Mouse (Mus musculus): ENCODE measurements around the gene Brca1. TPM values are rescaled to one million over a fixed set of nuclear protein-coding genes. Genes with fewer than 3 reads are reported as not detected.

The Brca1 gene
- polyA plus RNA-seq, 1 experiment from 2014 or later, result 23.7 TPM

DNA sequence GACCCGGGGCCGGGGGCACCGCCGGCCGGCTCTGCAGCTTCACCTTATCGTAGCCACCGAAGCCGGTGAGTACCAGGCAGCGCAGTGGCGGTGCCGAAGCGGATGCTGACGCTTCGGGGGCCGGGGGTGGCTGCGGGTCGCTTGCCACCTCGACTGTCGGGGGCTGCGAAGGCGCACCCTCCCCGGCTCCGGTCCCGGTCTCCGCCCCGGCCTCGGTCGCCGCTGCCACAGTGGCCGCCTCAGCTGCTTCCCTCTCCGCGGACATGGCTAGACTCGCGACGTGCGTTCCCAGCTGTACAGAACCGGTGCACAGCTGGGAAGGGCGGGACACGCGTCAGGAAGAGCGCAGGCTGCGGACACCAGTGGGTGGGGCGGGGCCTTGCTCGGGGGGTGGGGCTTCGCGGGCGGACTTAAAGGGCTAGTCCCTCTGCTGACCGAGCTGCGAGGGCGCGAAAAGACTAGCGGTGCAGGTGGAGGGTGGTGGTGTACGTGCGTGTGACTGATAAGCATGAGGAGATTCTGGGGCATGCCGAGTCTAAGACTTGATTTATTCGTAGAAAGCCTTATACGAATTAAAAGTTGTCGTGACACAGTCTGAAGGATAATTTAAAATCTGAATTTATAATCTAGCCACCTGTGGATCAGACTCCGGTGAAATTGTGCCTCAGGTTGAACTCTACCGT, 85.7 kb downstream of the Brca1 start, which contains the start of gene Vat1:
Gene Vat1, minus strand, starts transcription at position 362 of the 683 bp plus-strand sequence.
- H3K36me3 ChIP-seq (replicated peaks), result peaks cover 16% of the 10 kb centered on the region
- peak within 1 kb of the TSS; percentile 83 for H3K4me3 ChIP-seq
- peaks cover 36% of the 10 kb centered on the region for H3K27me3 ChIP-seq (replicated peaks; ENCODE audit: low read depth, poor library complexity, severe bottlenecking)
- DNase-seq (ENCODE audit: low spot score), result peak; percentile 80
- H3K27ac ChIP-seq (replicated peaks), result peak within 1 kb of the TSS; percentile 78
- H3K9me3 ChIP-seq, result no peaks in the 10 kb centered on the region
- WGBS, result 2% methylated on average over 60 of the region's 60 CpGs
- peaks cover 83% of the 10 kb centered on the region for H3K4me1 ChIP-seq

DNA sequence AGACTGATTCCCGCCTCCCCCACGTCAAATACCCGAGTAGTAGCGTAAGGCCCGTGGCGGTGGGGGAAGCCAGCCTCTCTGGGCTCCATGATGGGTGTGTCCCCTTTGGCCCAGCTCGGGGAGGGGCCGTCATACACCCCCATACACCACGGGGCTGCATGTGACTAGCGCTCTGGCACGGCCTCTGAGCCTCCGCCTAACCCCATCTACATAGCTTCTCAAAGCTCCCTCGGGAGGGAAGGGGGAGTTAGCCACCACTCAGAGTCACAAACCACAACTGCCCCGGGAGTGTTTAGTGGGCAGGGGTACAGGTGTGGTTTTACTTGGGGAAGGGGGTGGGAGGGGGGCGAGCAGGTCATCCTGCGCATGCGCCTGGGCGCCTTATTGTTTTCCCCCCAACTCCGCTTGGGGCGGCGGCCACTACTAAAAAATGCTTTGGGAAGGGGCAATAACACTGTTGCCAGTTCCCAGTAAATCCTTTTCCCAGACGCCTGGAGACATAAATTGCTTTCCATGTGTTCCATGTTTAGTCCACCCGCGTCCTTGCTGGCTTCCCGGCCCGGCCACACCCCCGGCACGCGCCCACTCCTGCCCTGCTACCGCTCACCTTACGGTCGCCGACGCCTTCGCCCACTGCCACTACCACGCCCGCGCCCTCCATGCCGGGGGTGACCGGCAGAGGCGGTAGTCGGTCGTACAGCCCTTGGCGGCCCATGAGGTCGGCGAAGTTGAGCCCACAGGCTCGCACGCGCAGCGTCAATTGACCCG, 86.5 kb downstream of the Brca1 start:
- peaks cover 79% of the 10 kb centered on the region for H3K4me1 ChIP-seq
- peak overlapping the region; percentile 83 for H3K4me3 ChIP-seq
- under 1% methylated on average over 51 of the region's 51 CpGs for WGBS
- peaks cover 17% of the 10 kb centered on the region for H3K36me3 ChIP-seq (replicated peaks)
- no peaks in the 10 kb centered on the region for H3K9me3 ChIP-seq
- H3K27me3 ChIP-seq (replicated peaks; ENCODE audit: low read depth, poor library complexity, severe bottlenecking), result peaks cover 29% of the 10 kb centered on the region
- H3K27ac ChIP-seq (replicated peaks), result peak overlapping the region; percentile 78
- peak; percentile 72 for DNase-seq (ENCODE audit: low spot score)

DNA sequence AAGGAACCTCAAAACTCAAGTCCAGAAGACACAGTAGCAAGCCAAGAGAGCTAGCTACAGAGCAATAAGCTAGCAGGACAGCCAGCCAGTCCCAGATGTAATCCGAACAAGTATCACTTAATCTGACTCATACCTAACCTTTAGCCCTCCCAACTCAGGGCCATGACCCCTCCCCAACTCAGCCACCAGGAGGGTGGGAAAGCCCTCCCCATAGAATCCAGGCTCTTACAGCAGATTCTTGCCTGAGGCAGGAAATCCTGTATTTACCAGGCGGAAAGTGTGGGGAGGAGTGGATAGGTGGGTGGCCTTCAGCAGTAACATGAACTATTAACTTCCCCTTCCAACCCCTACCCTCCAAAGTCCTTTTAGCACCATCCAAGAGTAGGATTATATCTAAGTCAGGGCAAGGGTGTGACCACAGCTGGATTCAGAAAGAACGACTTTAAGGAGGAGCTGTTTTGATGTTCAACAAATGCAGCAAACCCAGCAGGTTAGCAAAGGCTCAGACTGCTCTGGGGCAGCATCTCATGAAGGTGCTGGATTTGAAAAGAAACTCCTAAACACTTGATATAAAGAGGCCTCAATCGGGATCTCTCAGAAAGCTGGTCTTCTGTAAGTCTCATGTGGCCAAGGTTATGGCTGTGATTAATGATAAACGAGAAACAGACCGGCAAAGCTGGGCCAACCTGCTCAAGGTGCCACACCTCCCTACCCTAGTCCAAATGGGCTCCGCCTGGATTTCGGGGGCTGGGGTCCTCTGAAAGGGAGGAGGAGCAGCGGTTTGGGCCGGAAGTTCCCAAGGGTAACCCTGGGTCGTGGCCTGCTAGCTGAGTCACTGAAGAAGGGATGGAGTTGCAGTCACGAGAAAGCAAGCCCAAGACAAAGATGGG, 87.3 kb downstream of the Brca1 start, which contains the start of gene Rnd2:
Gene Rnd2, plus strand, starts transcription at position 789 of the 890 bp plus-strand sequence.
- H3K36me3 ChIP-seq (replicated peaks), result peaks cover 25% of the 10 kb centered on the region
- DNase-seq (ENCODE audit: low spot score), result peak; percentile 45

DNA sequence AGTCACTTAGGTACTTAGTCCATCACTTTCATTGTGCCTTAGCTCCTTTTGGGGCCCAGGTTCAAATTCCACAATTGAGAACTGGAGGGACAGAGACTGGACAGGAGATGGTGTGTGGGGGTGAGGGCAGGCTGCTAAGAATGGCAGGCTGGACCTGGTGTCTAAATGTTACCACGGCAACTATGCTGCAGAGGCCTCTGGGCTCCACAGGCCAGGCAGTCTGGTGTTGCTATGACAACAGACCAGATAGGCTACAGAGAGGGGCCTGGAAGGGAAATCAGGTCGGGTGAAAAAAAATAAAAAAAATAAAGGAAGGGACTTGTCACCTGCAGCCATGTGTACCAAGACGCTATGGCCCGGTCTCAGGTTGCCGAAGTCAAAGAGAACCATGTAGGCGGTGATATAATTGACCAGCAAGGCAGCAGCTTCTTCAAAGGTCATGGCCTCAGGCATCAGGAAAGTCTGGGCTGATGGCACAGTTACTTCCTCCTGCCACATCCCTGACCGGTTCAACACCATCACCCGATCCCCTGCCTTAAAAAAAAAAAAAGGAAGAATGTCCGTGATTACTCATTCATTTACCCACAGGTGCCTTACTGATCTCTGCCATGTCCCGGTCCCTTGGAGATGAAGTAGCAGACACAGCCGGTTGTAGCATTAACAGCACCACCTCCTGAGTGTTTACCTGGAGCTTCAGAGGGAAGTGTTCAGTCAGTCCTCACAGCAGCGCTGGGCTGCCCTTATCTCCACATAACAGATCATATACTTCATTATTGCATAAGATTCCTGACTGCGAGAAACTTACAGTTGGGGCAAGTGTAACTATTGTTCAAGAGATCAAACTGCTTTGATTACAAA, 88.9 kb downstream of the Brca1 start:
- Histone ChIP-seq H3K9me3 (no peaks in the 10 kb centered on the region), H3K27ac (replicated peaks) (peak overlapping the region; percentile 60), H3K4me1 (peaks cover 82% of the 10 kb centered on the region), H3K4me3 (peak overlapping the region; percentile 19; the same call in 1 of the 2 replicates), H3K27me3 (replicated peaks; ENCODE audit: low read depth, poor library complexity, severe bottlenecking) (peaks cover 11% of the 10 kb centered on the region), H3K36me3 (replicated peaks) (peaks cover 33% of the 10 kb centered on the region)
- peak; percentile 53 for DNase-seq (ENCODE audit: low spot score)
- WGBS, result 33% methylated on average over 13 of the region's 13 CpGs

More for the DNA sequence above, 87.3 kb downstream of the Brca1 start, which contains the start of gene Rnd2:
- no peaks in the 10 kb centered on the region for H3K9me3 ChIP-seq
- peaks cover 82% of the 10 kb centered on the region for H3K4me1 ChIP-seq
- peak within 1 kb of the TSS; percentile 78 for H3K27ac ChIP-seq (replicated peaks)
- 6% methylated on average over 12 of the region's 12 CpGs for WGBS
- peaks cover 22% of the 10 kb centered on the region for H3K27me3 ChIP-seq (replicated peaks; ENCODE audit: low read depth, poor library complexity, severe bottlenecking)
- peak within 1 kb of the TSS; percentile 83 for H3K4me3 ChIP-seq

DNA sequence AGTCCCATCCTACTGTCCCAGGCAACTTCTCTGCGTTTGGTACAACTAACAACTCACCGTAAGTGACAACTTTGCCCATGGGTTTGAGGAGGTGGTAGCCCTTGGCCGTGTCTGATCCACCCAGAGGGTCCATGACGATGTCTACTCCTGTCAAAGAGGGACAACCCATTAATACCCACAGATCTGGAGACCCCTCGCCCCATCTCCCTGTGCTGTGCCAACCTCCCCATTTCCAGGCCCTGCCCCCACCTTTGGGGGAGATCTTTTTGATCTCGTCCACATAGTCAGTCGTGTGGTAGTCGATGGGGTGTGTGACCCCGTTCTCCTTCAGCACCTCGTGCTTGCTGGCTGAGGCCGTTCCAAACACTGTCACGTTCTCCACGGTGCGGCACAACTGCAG, 89.6 kb downstream of the Brca1 start:
- Histone ChIP-seq H3K9me3 (no peaks in the 10 kb centered on the region), H3K27ac (replicated peaks) (peak overlapping the region; percentile 60), H3K4me1 (peaks cover 79% of the 10 kb centered on the region), H3K4me3 (peak overlapping the region; percentile 19; the same call in 1 of the 2 replicates), H3K27me3 (replicated peaks; ENCODE audit: low read depth, poor library complexity, severe bottlenecking) (peaks cover 8% of the 10 kb centered on the region), H3K36me3 (replicated peaks) (peaks cover 37% of the 10 kb centered on the region)
- 85% methylated on average over 14 of the region's 14 CpGs for WGBS
- DNase-seq (ENCODE audit: low spot score), result no peak

DNA sequence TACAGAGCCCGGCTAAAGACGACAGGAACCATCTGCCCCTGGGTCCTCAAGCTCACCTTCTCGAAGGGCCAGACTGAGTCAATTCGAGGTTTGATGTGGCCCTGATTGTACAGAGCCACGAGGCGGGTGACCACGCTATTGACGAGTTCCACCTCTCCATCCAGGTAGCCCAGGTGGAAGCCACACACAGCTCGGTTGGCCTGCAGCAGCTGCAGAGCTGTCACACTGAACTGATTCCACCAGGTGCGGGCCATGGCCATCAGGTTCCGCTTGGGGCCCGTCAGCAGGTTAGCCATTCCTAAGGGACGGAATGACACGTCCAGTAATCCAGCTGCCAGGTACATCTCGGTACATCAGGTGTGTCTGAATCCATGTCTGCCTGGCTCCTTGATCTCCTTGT, 91.4 kb downstream of the Brca1 start:
- Histone ChIP-seq H3K4me3 (0 out of 2 replicates have a peak overlapping the region, but pooled peaks have one; percentile 16), H3K27ac (replicated peaks) (peak overlapping the region; percentile 65), H3K9me3 (no peaks in the 10 kb centered on the region), H3K36me3 (replicated peaks) (peaks cover 37% of the 10 kb centered on the region), H3K4me1 (peaks cover 68% of the 10 kb centered on the region), H3K27me3 (replicated peaks; ENCODE audit: low read depth, poor library complexity, severe bottlenecking) (no peaks in the 10 kb centered on the region)
- WGBS, result 84% methylated on average over 15 of the region's 15 CpGs
- DNase-seq (ENCODE audit: low spot score), result no peak

DNA sequence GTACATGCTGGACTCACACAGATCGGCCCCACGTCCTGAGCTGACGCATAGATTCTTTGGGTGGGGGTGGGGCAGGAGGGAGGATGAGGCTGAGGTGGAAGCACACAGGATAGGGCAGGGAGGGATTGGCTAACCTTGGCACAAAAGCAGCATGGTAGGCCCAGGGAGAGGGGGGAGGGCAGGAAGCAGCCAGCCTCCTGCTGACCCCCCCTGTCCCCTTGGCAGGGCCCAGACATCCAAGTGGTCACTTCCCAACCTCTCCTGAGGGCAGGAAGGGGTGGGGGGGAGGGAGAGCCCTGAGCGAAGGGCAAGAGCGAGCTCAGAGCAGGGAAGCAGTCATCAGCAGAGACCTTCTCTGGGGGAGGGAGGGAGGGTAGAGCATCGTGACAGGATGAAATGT, 92.0 kb downstream of the Brca1 start:
- peak overlapping the region; percentile 65 for H3K27ac ChIP-seq (replicated peaks)
- no peak for DNase-seq (ENCODE audit: low spot score)
- 27% methylated on average over 6 of the region's 6 CpGs for WGBS
- H3K27me3 ChIP-seq (replicated peaks; ENCODE audit: low read depth, poor library complexity, severe bottlenecking), result no peaks in the 10 kb centered on the region
- H3K9me3 ChIP-seq, result no peaks in the 10 kb centered on the region
- H3K4me1 ChIP-seq, result peaks cover 68% of the 10 kb centered on the region
- 0 out of 2 replicates have a peak overlapping the region, but pooled peaks have one; percentile 16 for H3K4me3 ChIP-seq
- H3K36me3 ChIP-seq (replicated peaks), result peaks cover 37% of the 10 kb centered on the region

DNA sequence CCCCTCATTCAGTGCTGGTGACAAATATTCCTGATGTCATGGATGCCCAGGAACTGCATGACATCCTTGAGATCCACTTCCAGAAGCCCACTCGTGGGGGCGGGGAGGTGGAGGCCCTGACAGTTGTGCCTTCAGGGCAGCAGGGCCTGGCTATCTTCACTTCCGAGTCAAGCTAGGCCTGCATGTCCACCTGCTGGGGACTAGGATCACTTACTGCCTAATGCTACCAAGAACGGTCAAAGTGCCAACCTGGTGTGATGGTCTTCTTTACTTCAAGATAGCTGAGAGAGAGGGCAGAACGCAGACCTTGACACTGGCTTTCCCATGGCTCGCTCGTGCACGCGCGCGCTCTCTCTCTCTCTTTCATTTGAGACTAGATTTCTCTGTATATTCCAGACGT, 93.5 kb downstream of the Brca1 start:
- 78% methylated on average over 12 of the region's 12 CpGs for WGBS

DNA sequence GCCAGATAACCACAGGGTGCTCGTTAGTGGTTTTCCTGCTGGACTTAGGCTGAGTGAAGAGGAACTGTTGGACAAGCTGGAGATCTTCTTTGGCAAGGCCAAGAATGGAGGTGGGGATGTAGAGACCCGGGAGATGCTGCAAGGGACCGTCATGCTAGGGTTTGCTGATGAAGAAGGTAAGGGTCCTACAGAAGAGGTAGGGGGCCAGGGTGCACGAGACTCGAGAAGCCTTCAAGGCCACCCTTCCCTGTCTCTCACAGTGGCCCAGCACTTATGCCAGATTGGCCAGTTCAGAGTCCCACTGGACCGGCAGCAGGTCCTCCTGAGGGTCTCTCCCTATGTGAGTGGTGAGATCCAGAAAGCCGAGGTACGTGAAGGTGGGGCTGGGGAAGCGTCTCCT, 94.1 kb downstream of the Brca1 start:
- Histone ChIP-seq H3K27ac (replicated peaks) (no peak overlapping the region), H3K4me3 (no peak overlapping the region), H3K36me3 (replicated peaks) (peaks cover 37% of the 10 kb centered on the region), H3K27me3 (replicated peaks; ENCODE audit: low read depth, poor library complexity, severe bottlenecking) (no peaks in the 10 kb centered on the region), H3K4me1 (peaks cover 51% of the 10 kb centered on the region), H3K9me3 (no peaks in the 10 kb centered on the region)
- DNase-seq (ENCODE audit: low spot score), result no peak
- 85% methylated on average over 9 of the region's 9 CpGs for WGBS

More for the DNA sequence above, 93.5 kb downstream of the Brca1 start:
- no peak for DNase-seq (ENCODE audit: low spot score)
- peaks cover 57% of the 10 kb centered on the region for H3K4me1 ChIP-seq
- H3K9me3 ChIP-seq, result no peaks in the 10 kb centered on the region
- H3K36me3 ChIP-seq (replicated peaks), result peaks cover 37% of the 10 kb centered on the region
- no peak overlapping the region for H3K27ac ChIP-seq (replicated peaks)
- H3K4me3 ChIP-seq, result no peak overlapping the region
- H3K27me3 ChIP-seq (replicated peaks; ENCODE audit: low read depth, poor library complexity, severe bottlenecking), result no peaks in the 10 kb centered on the region

DNA sequence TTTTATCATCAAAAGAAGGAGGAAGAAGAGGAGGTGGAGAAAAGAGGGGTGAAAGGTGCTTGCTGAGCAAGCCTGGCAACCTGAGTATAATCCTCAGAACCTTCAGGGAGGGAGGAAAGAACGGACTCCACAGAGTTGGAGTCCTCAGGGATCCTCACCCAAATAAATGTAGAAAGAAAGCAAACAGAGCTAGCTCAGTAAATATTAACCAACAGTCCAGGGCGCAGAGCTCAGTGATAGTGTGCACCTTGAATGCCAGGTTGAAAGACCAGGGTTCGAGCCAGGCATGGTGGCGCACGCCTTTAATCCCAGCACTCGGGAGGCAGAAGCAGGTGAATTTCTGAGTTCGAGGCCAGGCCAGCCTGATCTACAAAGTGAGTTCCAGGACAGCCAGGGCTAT, 96.1 kb downstream of the Brca1 start:
- Histone ChIP-seq H3K27me3 (replicated peaks; ENCODE audit: low read depth, poor library complexity, severe bottlenecking) (no peaks in the 10 kb centered on the region), H3K27ac (replicated peaks) (no peak overlapping the region), H3K4me3 (no peak overlapping the region), H3K36me3 (replicated peaks) (peaks cover 23% of the 10 kb centered on the region), H3K9me3 (no peaks in the 10 kb centered on the region), H3K4me1 (peaks cover 40% of the 10 kb centered on the region)
- DNase-seq (ENCODE audit: low spot score), result no peak
- WGBS, result 87% methylated on average over 7 of the region's 7 CpGs

DNA sequence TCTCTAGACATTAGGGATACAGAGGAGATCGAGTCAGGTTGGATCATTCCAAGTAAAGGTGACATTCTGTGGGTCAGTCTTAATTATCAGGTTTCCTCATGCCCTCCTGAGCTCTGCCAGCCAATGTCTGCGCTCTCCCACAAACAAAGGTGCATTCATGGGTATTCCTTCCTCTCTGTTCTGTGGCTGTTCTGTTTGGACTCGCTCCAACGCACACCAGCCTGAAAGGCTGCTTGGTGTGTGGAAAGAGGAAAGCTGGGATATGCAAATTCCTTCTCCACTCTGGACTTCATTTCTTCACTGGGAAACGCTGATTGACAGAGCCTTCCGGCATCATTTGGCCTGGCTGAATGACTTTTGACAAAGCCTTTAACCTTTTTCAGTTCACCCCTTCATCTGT, 97.1 kb downstream of the Brca1 start:
- 33% methylated on average over 6 of the region's 6 CpGs for WGBS
- peaks cover 32% of the 10 kb centered on the region for H3K4me1 ChIP-seq
- H3K27ac ChIP-seq (replicated peaks), result no peak overlapping the region
- H3K4me3 ChIP-seq, result no peak overlapping the region
- no peaks in the 10 kb centered on the region for H3K27me3 ChIP-seq (replicated peaks; ENCODE audit: low read depth, poor library complexity, severe bottlenecking)
- peaks cover 14% of the 10 kb centered on the region for H3K36me3 ChIP-seq (replicated peaks)
- no peak for DNase-seq (ENCODE audit: low spot score)
- H3K9me3 ChIP-seq, result no peaks in the 10 kb centered on the region

Measured in embryonic facial prominence, embryonic 10.5 days (tissue).